Mouse (Mus musculus) cerebellum, postnatal 36 days (tissue): ENCODE data around the gene Edar.

ENCODE experiments used
- DNase-seq, 2 experiments: peaks; one replicate each; pipeline ENCODE4 v3.0.0; 2021 to 2022; ENCODE audit warnings: mixed read lengths in 2 of 2

Gene Edar

GRCm38 (mm10) chr10:58648787-58649186, 26.7 kb downstream of the Edar start:
- no peak for DNase-seq

DNA sequence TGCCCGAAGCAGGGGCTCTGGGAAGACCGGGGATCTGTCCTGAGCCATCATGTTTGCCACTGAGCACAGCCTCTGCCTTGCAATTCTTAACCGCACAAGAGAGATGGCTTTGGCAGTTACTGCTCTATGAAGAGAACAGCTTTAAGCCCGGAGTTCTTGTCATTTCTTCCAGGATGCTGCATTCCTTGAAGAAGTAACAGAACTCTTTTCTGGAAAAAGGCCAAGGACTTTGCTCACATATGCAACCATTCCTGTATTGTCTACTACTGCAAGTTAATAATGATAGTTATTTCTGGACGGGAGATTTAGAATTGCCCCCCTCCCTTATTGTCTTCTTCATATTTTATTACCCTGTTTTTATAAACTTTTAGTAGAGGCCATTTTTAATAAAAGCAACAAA, 30.8 kb downstream of the Edar start:
- no peak for DNase-seq

- peak; percentile 66 to 68 for DNase-seq
These were observed 31.3 kb downstream of the Edar start for GRCm38 (mm10) chr10:58644194-58644593.

- no peak for DNase-seq
These were observed 32.5 kb downstream of the Edar start for GRCm38 (mm10) chr10:58643001-58643400.

DNA sequence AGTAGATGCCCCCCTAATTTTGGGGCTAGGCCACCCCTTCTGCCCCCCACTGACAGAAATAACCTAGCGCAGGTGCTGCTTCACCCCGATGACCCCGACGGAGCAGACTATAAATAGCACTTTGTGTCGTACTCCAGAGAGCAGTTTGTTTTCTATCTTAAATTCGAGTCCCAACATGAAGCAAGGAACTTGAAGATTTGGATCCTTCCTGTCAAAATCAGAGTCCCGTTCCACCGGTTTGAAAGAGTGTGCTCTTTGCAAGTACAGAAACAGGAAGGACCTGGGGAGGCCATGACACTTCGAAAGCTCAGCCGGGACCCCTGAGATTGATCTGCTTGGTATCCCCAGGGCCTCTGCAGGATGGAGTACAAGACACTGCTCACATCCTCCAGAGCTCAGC, 33.8 kb downstream of the Edar start:
- DNase-seq, result no peak

GRCm38 (mm10) chr10:58640446-58641400, 34.7 kb downstream of the Edar start:
- DNase-seq, result no peak

- peak; percentile 51 to 52 for DNase-seq
These were observed 36.2 kb downstream of the Edar start for GRCm38 (mm10) chr10:58639291-58639690.

DNA sequence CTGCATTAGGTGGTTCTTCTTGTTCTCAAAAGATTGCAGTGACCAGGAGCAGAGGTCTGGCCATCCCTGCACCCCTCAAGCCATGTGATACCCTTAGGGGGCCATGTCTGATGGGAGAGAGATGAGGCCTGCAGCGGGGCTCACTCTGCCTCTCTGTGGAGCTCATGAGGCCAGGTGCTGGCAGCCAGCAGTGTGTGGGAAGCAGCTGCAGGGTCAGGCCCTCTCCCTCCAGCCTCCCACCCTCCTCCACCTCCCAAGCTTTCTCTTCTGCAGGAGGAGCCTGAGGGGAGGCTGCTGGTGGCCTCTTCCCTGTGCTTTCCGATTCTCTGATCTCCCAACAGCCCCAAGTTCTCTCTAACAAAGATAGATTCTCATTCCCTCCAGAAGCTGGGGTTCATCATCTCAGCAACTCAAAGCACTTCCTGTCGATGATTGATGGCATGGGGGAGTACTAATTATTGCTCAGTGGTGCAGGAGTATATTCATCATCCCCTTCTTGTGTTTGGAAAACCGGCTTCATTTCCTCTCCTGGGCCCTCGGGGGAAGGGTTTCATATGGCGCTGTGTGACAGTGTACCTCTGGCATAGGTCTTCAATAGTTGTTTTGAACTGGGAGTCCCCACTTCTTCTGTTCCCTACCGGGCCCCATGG, 38.9 kb downstream of the Edar start:
- DNase-seq, result no peak

GRCm38 (mm10) chr10:58633507-58633906, 41.9 kb downstream of the Edar start:
- DNase-seq, result no peak

DNA sequence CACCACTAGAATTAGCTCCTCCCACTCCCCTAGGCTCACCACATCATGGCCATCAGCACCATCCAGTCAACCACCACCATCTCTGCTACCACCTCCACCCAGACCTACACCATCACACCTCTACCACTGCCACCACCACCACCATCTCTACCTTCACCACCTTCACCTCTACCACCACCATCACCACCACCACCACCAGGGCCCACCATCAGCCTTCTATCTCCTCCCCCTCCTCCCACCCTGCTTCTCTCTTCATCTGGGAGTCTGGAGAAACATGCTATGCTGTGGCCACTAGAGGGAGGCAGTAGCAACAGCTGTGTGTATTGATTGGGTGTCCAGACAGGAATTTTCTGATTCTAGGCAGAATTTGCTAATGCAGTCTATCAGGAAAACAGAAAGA, 47.9 kb downstream of the Edar start:
- peak in 1 of 2 experiments; percentile 16 for DNase-seq

DNA sequence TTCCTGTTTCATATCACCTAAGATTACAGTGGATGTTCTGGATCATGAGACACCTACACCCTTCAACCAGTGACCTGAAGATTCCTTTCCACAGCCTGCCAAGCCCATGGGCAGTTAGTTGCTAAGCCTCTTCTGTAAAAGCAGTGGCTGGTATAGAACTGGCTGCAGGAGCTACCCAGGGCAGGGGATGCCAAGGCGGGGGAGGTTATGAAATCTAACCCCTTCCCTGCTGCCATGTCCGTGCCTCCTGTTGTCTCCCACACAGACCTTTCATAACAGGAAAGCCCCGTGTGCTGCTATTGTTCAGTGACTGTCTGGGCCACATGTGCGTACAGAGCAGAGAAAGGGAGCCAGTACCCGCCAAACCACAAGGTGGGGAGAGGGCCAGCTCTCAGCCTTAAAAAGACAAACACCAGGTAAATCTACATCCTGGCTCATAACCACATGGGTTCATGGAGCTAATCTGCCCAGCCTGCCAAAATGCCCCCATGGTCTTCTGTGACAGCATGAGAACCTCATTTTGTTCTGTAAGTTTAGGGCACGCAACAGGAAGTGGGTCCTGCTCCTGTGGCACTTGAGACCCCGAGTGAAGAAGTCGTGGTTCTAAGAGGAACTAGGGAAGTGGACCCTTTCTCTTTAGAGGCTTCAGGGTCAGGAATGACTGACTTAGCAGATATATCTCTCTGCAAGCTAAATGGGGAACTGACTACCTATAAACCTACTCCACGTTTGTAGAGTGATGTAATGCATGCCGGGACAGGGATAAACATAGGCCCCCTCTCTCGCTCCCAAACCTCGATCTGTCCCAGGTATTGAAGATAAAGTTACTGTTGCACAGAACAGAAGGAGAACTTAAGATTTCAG, 50.4 kb downstream of the Edar start:
- no peak for DNase-seq

GRCm38 (mm10) chr10:58619266-58619665, 56.2 kb downstream of the Edar start:
- DNase-seq, result peak; percentile 22

DNA sequence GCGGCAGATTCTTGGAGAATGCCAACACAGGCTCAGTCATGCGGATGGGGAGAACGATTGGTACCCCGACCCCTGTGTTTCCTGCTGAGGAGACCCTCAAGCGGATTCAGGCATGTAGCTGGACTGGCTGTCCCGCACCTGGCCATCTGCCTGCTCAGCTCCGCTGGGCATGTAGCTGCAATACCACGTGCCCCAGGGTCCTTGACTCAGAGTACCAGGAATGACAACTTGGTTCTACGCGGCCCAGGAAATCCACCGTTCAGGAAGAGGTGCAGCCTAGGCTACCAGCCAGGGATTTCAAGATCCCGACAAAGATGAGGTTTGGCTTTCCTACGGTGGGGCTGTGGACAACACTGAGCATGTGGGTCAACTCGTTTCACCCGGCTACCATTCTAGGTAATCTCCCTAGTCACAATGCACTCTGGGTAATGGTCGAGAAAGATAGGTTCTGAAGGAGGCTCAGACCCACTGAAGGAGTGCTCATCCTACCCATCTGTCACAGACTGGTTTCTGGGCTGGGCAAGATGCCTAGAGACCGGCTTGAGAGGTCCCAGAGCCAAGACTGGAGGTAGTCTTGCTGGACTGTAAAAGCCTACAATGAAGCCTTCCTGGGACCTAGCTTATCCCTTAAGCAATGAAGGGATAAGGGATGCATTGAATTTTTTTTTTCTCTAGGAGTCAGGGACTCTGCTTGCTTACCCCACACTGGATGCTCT, 56.8 kb downstream of the Edar start:
- DNase-seq, result peak; percentile 84 to 85

DNA sequence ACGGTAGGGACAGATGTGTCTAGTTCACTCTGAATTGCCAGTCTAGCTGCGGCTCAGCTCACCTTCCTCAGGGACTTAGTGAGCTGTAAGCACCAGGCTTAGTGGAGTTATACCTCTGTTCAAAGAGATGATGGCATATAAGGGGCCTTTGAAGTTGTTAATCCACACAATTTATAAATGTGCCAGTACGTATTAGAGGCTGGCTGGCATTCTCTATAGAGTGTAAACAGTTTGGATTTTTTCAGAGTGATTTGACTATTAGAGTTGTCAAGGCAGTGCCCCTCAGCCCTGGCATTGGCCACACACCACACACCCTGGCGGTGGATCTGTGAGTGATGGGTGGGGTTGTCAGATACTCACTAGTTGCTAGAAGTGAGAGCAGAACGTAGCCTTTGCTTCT, 58.9 kb downstream of the Edar start:
- DNase-seq, result no peak

DNA sequence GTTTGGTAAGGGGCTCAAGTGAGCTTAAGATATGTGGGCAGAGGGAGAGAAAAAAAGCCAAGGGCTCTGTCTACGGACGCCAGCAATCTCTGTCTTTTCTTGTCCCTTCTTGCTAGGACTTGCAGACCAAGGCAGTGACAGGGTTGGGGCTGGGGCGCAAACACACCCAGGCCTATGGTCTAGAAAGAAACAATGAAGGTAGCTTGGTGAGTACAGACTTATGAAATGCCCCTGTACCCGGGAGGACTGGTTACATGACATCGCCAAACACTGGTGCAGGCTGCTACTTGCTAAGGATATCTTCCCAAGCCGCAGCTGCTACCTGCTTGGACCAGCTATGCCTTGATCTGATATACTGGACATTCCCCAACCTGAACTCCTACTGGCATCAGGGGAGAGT, 60.9 kb downstream of the Edar start:
- no peak for DNase-seq

- DNase-seq, result no peak
These were observed 64.8 kb downstream of the Edar start for GRCm38 (mm10) chr10:58610484-58611261.

GRCm38 (mm10) chr10:58608858-58609257, 66.6 kb downstream of the Edar start:
- DNase-seq, result no peak

DNA sequence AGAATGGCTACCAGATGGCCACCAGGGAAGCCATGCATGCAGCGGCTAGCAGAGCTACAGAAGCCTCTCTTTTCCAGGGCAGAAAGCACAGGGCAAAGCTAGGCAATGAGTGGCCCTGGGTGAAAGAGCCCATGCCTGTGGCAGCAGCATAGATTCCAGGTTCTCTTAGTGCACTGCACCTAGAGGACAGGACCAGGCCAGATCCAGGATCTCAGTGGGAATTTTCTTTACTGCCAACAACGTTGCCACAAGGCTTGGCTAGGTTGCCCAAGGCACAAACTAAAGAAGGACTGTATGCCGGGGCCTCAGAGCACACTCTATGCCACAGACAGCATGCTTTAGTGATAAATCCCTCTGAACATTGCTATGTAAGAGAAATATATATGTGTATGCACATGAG, 69.1 kb downstream of the Edar start:
- no peak for DNase-seq

DNA sequence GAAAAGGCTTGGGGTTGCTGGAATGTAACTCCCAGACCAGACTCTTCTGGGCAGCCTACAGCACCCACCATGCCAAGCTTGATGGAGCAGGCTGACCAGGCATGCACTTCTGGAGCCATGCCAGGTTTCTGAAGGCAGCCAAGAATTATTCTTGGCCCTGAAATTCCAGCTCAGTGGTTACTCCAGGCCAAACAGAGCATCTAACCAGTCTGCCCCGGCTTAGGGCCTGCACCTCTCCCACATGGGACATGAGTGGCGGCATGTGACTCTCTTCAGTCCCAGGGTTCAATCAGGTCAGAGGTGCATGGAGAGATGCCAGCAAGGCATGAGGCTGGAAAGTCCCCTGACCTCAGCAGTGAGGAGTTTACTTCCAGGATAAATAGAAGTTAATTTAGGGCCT, 70.7 kb downstream of the Edar start:
- peak; percentile 61 to 68 for DNase-seq

GRCm38 (mm10) chr10:58601946-58602345, 73.5 kb downstream of the Edar start:
- no peak for DNase-seq

DNA sequence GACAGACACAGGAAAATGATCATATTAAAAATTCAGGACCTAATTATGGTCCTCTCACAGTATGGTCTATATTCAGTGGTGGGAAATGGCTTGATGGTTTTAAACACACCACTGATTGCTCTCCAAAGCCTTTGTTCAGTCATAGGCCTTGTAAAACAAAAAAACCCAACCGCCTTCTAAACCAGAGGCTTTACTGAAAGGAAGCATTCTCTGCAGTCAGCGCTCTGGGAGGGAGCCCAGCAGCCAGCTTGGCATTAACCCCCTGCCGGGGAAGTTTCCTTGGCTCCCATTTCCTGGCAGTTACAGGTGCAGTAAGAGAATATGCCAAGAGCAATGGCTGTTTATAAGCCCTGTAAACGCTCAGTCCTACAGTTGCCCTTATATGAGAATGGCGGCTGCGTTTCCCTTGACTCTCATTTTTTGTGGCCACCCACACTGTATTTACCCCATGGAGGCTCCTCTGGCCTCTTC, 74.0 kb downstream of the Edar start:
- DNase-seq, result peak; percentile 72 to 73
